Mouse (Mus musculus): ENCODE results near the gene B4galnt3.

The B4galnt3 gene

DNA sequence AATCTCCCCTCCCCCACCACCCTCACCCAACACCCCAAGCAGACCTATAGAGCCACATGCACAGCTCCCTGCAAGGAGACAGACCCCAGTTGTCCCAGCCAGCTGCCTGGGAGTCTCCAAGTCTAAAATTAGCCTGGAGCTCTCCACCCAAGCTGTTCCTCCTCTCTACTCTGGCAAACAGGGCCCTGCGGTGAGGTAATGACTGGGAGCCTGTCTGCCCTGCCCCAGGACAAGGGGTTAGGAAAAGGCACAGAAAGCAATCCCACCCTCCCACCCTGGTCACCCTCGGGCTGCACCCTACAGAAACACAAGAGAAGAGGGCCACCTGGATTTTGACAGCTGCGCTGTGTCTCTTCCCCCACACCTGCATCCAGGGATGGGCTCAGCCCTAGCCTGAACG is 19.5 kb downstream of the B4galnt3 start:
- DNase-seq (ENCODE audit: low read depth, low spot score) = no peak

DNA sequence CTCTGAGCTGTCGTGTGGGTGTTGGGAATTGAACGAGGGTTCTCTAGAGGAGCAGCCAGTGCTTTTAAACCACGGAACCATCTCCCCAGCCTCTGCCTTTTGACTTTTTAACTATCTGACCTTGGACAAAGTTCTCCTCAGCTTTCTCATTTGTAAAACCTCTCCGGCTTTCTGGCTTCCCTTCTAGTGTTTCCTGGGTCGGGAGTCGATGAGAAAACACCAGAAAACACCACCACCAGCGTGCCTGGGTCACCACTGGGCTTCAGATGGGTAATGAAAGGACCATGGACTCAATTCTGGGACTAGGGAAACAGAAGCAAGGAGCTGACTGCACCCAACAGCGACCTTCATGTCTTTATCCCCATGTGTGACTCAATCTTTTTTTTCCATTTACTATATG is 20.2 kb downstream of the B4galnt3 start:
- no peak for DNase-seq (ENCODE audit: low read depth, low spot score)

- no peak for DNase-seq (ENCODE audit: low read depth, low spot score)
Observed at GRCm38 (mm10) chr6:120264151-120264550, 30.2 kb downstream of the B4galnt3 start.

DNA sequence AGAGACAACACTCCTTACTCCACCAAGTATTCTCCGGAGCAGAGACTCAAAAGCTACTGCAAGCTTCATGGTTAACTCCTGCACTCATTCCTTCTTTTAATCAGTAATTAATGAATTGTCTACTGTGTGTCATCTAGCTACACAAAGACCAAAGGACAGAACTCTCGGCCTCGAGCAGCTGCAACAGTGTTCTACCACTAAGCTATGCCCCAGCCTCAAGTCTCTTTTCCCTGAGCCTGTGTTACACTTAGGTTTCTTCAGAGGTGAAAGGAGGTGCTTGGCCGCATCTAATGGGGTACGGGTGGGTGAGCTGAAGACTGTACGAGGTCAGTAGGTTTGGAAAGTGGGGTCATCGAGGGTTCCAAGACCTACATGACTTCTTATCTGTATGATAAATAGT is 30.8 kb downstream of the B4galnt3 start:
- DNase-seq (ENCODE audit: low read depth, low spot score) = no peak

- DNase-seq (ENCODE audit: low read depth, low spot score) = no peak
Observed at GRCm38 (mm10) chr6:120262886-120263531, 31.4 kb downstream of the B4galnt3 start.

- DNase-seq (ENCODE audit: low read depth, low spot score) = no peak
Observed at GRCm38 (mm10) chr6:120259481-120259880, 34.9 kb downstream of the B4galnt3 start.

DNA sequence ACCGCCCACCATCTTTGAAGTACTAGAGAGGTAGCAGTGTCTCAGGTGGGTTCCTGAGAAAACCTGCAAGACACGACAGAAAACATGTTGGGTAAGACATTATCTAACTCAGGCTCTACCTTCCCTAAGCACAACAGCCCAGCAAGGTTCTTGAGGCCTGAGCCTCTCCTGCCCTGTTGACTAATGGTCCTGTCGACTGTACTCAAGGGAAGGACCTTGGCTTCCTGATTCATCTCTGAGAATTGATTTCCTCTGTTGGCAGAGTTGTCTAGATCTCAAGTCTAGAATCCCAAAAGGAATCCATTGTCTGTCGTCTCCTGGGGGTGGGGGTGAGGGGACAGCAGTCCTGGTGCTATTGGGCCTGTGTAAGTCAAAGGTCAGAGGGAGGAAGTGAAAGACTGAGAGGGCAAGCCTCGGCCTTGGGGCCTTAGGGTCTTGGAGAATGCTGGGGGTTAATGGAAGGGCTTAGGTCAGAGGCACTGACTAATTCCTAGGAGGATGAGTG is 37.9 kb downstream of the B4galnt3 start:
- DNase-seq (ENCODE audit: low read depth, low spot score) = no peak

DNA sequence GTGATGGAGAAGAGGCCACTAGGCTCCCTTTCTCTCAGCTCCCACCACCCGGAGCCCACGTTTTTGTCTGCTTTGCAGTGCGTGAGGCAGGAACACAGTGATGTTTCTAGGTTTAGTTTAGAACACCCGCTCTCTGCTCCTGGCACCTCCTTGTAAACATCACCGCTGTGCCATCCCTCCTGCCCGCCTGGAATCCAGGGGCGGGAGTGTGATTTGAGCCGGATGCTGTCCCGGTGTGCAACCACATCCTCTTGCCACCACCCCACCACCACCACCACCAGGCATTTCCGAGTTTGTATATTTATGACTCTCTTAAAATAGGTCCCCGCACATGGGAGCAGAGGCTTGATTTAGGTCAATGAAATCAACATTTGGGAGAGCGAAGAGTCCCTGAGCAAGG is 38.7 kb downstream of the B4galnt3 start:
- no peak for DNase-seq (ENCODE audit: low read depth, low spot score)

GRCm38 (mm10) chr6:120255144-120255543 is 39.2 kb downstream of the B4galnt3 start:
- DNase-seq (ENCODE audit: low read depth, low spot score) = no peak

DNA sequence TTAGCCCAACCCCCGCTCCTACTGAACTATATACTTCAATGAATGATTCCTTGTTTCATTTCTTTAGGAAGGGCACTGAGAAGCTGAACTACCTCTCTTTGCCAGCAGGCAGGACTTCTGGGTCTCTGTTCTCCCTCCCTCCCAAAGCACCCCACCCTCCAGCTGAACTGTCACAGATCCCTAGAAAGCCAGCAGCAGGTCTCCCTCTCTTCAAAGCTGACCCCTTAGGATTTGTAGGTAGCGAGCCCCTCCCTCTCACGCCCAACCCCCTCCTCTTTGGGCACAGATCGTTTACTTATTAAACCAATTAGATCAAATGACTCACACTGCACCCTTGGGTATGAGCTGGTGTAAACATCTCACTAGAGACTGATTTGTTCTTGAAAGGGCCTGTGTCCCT is 39.7 kb downstream of the B4galnt3 start:
- DNase-seq (ENCODE audit: low read depth, low spot score) = no peak

GRCm38 (mm10) chr6:120252741-120253140 is 41.6 kb downstream of the B4galnt3 start:
- no peak for DNase-seq (ENCODE audit: low read depth, low spot score)

DNA sequence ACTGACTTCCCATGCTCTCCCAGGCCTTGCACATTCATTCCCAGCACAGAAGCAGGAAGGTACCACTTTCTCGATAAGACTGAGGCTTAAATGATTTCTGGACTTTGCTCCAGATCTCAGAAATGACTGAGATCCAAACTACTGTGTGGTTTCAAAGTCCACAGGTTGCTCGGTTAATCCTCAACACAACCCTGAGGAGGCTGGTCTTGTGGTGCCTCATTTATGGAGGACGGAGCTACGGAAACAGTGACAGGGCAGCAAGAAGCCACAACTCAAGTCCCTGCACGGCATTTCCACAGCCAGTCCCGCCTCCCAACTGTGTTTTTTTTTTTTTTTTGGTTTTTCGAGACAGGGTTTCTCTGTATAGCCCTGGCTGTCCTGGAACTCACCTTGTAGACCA is 43.3 kb downstream of the B4galnt3 start:
- DNase-seq (ENCODE audit: low read depth, low spot score) = no peak

GRCm38 (mm10) chr6:120249831-120250230 is 44.5 kb downstream of the B4galnt3 start:
- no peak for DNase-seq (ENCODE audit: low read depth, low spot score)

DNA sequence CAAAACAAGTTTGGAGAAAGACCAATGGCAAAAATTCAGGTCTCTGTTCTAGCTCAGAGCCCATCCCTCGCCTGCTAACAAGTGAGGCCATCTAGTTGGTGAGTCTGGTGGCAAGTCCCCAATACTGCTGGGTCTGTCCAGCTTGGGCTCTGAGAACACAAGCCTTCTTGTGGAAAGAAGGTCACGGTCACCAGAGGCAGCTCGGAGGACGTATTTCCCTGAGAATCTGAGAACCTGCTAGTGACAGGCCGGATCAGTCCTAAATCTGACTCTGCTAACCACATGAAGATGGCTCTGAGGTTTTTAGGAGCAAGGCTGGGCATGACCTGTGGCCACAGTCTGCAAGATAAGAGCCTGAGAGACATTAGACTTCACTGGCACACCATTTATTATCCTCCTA is 47.7 kb downstream of the B4galnt3 start:
- no peak for DNase-seq (ENCODE audit: low read depth, low spot score)

GRCm38 (mm10) chr6:120243250-120243649 is 51.1 kb downstream of the B4galnt3 start:
- no peak for DNase-seq (ENCODE audit: low read depth, low spot score)

DNA sequence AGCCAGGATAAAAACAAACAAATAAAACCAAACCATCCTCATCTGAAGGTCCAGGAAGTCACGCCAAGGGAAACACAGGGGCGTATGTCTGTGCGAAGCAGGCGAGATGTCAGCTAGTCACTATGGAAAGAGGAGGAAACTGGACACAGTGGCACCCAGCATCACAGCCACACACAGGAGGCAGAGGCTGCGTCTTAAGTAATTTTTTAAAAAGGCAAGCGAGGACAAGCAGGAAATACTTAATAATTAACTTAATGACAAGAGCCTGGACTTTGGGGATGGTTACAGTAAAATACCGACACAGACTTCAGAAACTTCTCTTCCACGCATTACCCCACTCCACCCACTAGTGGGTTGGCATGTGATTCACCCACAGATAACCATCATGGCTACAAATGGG is 51.8 kb downstream of the B4galnt3 start:
- no peak for DNase-seq (ENCODE audit: low read depth, low spot score)

DNA sequence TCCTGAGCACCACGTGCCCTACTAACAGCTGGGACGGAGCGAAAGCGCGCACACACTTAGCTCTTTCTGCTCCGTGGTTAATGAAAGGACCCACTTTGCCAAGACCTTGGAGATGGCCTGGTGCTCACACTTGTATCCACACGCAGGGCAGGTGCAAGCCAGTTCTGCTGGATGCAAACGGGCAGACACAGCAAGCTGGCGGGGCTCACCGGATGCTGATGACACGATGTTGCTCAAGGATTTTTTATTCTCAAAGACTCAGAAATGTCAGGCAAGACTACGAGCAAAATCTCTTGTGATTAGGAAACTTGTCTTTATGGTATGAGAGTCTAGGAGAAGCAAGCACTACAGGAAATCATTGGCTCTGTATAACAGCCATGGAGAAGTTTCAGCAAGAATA is 52.9 kb downstream of the B4galnt3 start:
- DNase-seq (ENCODE audit: low read depth, low spot score) = no peak

GRCm38 (mm10) chr6:120240461-120240860 is 53.9 kb downstream of the B4galnt3 start:
- no peak for DNase-seq (ENCODE audit: low read depth, low spot score)

DNA sequence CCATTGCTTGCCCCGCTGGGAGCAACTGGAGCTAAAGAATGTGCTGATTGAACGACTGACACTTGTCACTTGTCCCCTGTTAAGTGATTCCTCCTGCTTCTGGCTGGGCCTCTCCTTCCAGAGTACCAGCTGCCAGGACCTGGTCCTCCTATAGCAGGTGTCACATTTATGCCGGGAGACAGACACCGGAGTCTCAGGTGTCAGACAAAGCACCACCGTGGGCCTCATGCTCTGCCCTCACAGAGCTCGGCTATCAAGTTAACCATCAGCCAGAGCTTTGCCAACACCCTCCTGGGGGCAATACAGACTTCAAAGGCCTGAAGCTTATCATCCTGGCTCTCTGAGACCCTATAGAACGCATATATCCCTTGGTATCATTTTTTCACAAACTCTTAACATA is 58.5 kb downstream of the B4galnt3 start:
- DNase-seq (ENCODE audit: low read depth, low spot score) = no peak

DNA sequence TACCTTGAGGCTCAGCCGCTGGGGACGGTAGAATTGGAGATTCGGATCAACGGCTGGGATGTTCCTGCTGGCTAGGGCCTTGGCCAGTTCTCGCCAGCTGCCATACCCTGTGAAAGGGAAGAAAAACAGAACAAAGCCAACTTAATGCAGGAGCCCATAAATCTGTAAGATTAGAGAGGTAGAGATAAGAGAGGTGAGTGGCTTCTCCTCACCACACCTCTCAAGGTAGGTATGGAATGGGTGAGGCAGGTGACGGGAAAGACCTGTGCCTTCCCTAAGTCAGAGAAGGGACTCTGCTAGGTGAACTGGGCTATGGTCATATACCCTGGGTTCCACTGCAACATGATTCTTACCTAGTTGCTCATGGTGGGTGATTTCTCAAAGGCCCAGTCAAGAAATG is 61.5 kb downstream of the B4galnt3 start:
- no peak for DNase-seq (ENCODE audit: low read depth, low spot score)

DNA sequence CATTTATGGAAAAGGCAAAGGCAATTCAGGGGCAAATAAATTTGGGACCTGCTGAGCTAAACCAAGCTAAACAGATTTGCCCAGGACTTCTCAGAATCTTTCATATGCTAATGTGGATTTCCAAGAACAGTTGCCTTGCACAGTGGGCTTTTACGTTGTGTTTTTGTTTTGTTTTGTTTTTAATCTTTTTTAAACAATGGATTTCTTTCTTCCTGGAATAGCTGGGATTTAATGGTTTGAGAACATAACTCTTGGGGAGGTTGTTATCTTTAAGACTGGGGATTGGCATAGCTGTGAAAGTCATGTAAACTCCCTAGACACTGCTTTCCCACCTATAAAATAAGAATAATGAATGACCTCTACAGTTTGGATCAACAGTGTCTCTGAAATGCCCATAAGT is 63.9 kb downstream of the B4galnt3 start:
- no peak for DNase-seq (ENCODE audit: low read depth, low spot score)

DNA sequence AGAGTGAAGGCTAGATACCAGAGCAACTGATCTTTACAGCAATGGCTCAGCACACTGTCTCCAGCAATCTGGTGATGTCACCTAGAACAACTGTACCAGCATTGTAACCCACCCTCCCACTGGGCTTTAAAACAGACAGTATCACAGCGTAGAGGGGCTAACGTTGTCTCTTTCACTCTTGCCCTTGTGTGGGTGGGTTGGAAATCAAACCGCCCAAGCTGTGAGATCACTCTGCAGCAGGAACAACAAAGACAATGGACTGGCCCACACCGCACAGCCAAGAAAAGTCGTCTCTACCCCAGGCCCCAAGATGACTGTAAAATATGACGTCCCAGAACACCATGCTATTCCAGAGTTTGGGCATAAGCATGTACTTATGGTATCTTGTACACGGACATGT is 64.6 kb downstream of the B4galnt3 start:
- DNase-seq (ENCODE audit: low read depth, low spot score) = no peak

- no peak for DNase-seq (ENCODE audit: low read depth, low spot score)
Observed at GRCm38 (mm10) chr6:120227068-120227467, 67.3 kb downstream of the B4galnt3 start.

GRCm38 (mm10) chr6:120225355-120225754 is 69.0 kb downstream of the B4galnt3 start:
- DNase-seq (ENCODE audit: low read depth, low spot score) = no peak

Data from WW6 (cell line).